Mouse (Mus musculus) limb, embryonic 10.5 days (tissue): ENCODE data around the gene Nprl2. TPM values are rescaled to one million over a fixed set of nuclear protein-coding genes. Genes with fewer than 3 reads are reported as not detected.
A peak's percentile ranks its signal among the peaks of the same experiment; 100 is the strongest.
"Not testable (repeated sequence)": the region's sequence is repeated elsewhere in the genome, so short reads cannot be mapped to it uniquely, and the experiment has no call there.

Experiments
- DNase-seq: peaks from one replicate; pipeline ENCODE4 v3.0.0-alpha.2; 2017; ENCODE audit warnings: low spot score
- H3K27ac ChIP-seq: fragments of 300-500 bp; sonication (generic); 2 replicates; pipeline ENCODE4 v1.5.1; 2016; ENCODE audit warnings: mild to moderate bottlenecking
- H3K27me3 ChIP-seq: fragments of 300-500 bp; sonication (generic); 2 replicates; pipeline ENCODE4 v1.6.1; 2016; ENCODE audit warnings: low read depth, mild to moderate bottlenecking; ENCODE audit not compliant: poor library complexity, severe bottlenecking
- H3K36me3 ChIP-seq: fragments of 300-500 bp; sonication (generic); 2 replicates; pipeline ENCODE4 v1.6.1; 2016; ENCODE audit warnings: mild to moderate bottlenecking, moderate library complexity
- H3K4me1 ChIP-seq: fragments of 300-500 bp; sonication (generic); 2 replicates; pipeline ENCODE4 v1.6.1; 2016
- H3K4me3 ChIP-seq: fragments of 300-500 bp; sonication (generic); 2 replicates; pipeline ENCODE4 v1.5.1; 2016; ENCODE audit warnings: mild to moderate bottlenecking, moderate library complexity
- H3K9me3 ChIP-seq: fragments of 300-500 bp; sonication (generic); replicated peaks from 2 replicates; pipeline ENCODE4 v1.6.1; 2016; ENCODE audit warnings: mild to moderate bottlenecking
- WGBS: fragments of 180-500 bp; shearing (Covaris S2); methylation state at CpG from one replicate; pipeline ENCODE4 v1.1.7; 2016; 5-methylcytosine and 5-hydroxymethylcytosine counted together
- polyA plus RNA-seq: library from polyadenylated mRNA; unstranded; fragments of >200 nt; fragmentation: Nextera tagmentation; extraction: Ambion mirVana; gene quantifications from 2 replicates; pipeline ENCODE4 v1.2.1, GENCODE M21; 2016

Gene Nprl2
- polyA plus RNA-seq, 1 experiment from 2014 or later: 37.3 TPM

- Histone ChIP-seq H3K36me3 (no peaks in the 10 kb centered on the region), H3K9me3 (no peaks in the 10 kb centered on the region), H3K27me3 (peaks cover 32% of the 10 kb centered on the region), H3K27ac (peak within 1 kb of the TSS; percentile 88), H3K4me1 (peaks cover 84% of the 10 kb centered on the region), H3K4me3 (peak within 1 kb of the TSS; percentile 83)
- peak; percentile 85 for DNase-seq
- under 1% methylated on average over 61 of the region's 63 CpGs for WGBS
Measured at GRCm38 (mm10) chr9:107551117-107551889, 9.3 kb downstream of the Nprl2 start, which contains the start of gene Rassf1. Rassf1 (plus strand) TSS chr9:107551555.

- WGBS: 5% methylated on average over 8 of the region's 8 CpGs
- peak overlapping the region; percentile 88 for H3K27ac ChIP-seq
- peak overlapping the region; percentile 83 for H3K4me3 ChIP-seq
- peaks cover 32% of the 10 kb centered on the region for H3K27me3 ChIP-seq
- H3K36me3 ChIP-seq: peaks cover 6% of the 10 kb centered on the region
- no peak for DNase-seq
- H3K9me3 ChIP-seq: no peaks in the 10 kb centered on the region
- H3K4me1 ChIP-seq: peaks cover 83% of the 10 kb centered on the region
Measured at GRCm38 (mm10) chr9:107551890-107552355, 9.9 kb downstream of the Nprl2 start.

DNA sequence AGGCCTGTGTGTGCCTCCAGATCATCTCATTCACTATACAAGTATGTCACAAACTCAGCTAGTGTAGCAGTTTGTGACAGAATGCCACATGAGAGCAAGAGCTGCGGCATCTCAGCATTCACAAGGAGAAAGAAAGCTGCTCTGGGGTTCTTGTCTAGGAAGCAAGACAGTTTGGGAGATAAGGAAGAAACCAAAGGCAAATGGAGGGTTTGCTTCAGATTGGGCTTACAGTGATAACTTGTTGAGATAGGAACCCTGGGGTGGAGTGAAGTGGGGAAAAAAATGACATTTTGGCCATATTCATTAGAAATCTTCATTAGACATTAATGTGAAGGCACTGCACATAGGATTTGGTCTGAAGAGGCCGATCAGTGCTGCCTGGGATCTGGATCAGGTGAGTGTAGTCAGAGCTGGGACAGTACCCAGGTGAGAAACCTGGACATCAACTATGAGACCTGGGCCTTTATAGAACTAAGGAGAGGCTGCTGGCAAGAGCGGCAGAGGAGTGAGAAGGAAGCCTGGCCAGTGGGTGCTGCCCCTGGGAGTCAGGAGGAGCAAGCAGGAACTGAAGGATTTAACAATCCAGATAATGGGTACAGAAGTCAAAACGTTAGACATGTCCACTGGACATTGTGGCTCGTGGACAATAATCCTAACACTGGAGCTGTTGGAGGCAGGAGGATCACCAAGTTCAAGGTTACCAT is 10.8 kb downstream of the Nprl2 start:
- 82% methylated on average over 5 of the region's 5 CpGs for WGBS
- peak overlapping the region; percentile 83 for H3K4me3 ChIP-seq
- H3K27ac ChIP-seq: peak overlapping the region; percentile 93
- no peaks in the 10 kb centered on the region for H3K9me3 ChIP-seq
- H3K4me1 ChIP-seq: peaks cover 73% of the 10 kb centered on the region
- DNase-seq: no peak
- peaks cover 15% of the 10 kb centered on the region for H3K36me3 ChIP-seq
- peaks cover 29% of the 10 kb centered on the region for H3K27me3 ChIP-seq

DNA sequence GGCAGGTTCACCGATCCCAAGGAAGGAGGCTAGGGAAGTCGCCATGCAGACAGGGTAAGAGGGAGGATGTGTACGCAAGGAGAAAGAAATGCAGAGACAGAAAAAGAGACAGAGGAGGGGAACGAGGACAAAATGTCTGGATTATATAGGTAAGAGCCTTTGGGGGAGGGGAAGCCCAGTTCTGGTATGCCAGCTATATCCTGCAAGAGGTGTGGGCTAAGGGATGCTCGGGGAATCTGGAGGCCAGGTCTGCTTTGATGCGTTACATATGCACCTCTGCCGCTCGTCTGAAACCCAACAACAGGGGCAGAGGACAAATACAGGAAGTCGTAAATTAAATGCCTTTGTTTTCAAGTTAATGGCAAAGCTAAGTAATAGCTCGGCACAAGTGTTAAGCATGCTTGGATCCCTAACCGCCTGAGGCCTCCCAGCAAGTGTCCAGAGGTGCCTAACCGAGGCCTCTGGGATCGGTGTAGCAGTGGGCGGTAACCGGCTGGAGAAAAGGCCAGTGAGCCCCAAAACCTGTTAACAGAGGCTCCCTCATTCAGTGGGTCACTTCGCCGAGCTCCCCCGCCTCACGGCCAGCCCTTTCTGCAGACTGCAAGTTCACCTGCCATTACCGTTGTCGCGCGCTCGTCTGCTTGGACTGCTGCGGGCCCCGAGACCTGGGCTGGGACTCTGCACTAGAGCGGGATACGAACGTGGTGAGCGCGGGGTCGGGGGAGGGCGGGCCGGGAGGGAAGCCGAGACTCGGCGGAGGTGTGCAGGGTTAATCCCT is 11.7 kb downstream of the Nprl2 start:
- H3K36me3 ChIP-seq: peaks cover 24% of the 10 kb centered on the region
- H3K4me3 ChIP-seq: peak overlapping the region; percentile 83
- peak overlapping the region; percentile 93 for H3K27ac ChIP-seq
- no peak for DNase-seq
- H3K4me1 ChIP-seq: peaks cover 72% of the 10 kb centered on the region
- H3K9me3 ChIP-seq: no peaks in the 10 kb centered on the region
- H3K27me3 ChIP-seq: peaks cover 21% of the 10 kb centered on the region
- WGBS: 5% methylated on average over 37 of the region's 37 CpGs

- peaks cover 30% of the 10 kb centered on the region for H3K36me3 ChIP-seq
- peaks cover 71% of the 10 kb centered on the region for H3K4me1 ChIP-seq
- DNase-seq: peak; percentile 96
- WGBS: under 1% methylated on average over 53 of the region's 53 CpGs
- H3K9me3 ChIP-seq: no peaks in the 10 kb centered on the region
- peak overlapping the region; percentile 93 for H3K27ac ChIP-seq
- peaks cover 15% of the 10 kb centered on the region for H3K27me3 ChIP-seq
- H3K4me3 ChIP-seq: peak overlapping the region; percentile 83
Measured at GRCm38 (mm10) chr9:107554319-107554825, 12.3 kb downstream of the Nprl2 start.

- DNase-seq: no peak
- Histone ChIP-seq H3K4me1 (peaks cover 65% of the 10 kb centered on the region), H3K9me3 (no peaks in the 10 kb centered on the region), H3K27me3 (peaks cover 9% of the 10 kb centered on the region), H3K27ac (peak overlapping the region; percentile 93), H3K4me3 (peak overlapping the region; percentile 83), H3K36me3 (peaks cover 37% of the 10 kb centered on the region)
- WGBS: under 1% methylated on average over 23 of the region's 23 CpGs
Measured at GRCm38 (mm10) chr9:107555031-107555457, 13.0 kb downstream of the Nprl2 start.

GRCm38 (mm10) chr9:107555701-107556100 is 13.7 kb downstream of the Nprl2 start:
- no peak for DNase-seq
- Histone ChIP-seq H3K4me3 (peak overlapping the region; percentile 83), H3K4me1 (peaks cover 59% of the 10 kb centered on the region), H3K27me3 (peaks cover 2% of the 10 kb centered on the region), H3K9me3 (no peaks in the 10 kb centered on the region), H3K27ac (peak overlapping the region; percentile 93; the same call in 1 of the 2 replicates), H3K36me3 (peaks cover 44% of the 10 kb centered on the region)
- 60% methylated on average over 2 of the region's 2 CpGs for WGBS

DNA sequence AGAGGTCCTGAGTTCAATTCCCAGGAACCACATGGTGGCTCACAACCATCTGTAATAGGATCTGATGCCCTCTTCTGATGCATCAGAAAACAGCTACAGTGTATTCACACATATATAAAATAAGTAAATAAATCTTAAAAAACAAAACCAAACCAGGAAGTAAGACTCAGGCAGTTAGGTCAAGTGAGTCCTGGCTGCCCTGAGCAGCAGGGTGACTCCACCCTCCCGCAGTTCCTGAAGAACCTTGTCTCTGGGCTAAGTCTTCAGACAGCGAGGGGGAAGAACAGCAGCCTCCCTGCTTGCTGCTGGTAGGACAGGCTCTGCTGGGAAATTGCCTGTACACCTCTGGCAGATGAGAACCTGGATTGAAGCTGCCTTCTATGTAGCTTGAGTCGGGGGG is 14.3 kb downstream of the Nprl2 start:
- Histone ChIP-seq H3K4me3 (peak overlapping the region; percentile 83), H3K27ac (no peak overlapping the region), H3K36me3 (peaks cover 50% of the 10 kb centered on the region), H3K4me1 (peaks cover 53% of the 10 kb centered on the region), H3K9me3 (no peaks in the 10 kb centered on the region), H3K27me3 (no peaks in the 10 kb centered on the region)
- DNase-seq: no peak
- 88% methylated on average over 3 of the region's 3 CpGs for WGBS

DNA sequence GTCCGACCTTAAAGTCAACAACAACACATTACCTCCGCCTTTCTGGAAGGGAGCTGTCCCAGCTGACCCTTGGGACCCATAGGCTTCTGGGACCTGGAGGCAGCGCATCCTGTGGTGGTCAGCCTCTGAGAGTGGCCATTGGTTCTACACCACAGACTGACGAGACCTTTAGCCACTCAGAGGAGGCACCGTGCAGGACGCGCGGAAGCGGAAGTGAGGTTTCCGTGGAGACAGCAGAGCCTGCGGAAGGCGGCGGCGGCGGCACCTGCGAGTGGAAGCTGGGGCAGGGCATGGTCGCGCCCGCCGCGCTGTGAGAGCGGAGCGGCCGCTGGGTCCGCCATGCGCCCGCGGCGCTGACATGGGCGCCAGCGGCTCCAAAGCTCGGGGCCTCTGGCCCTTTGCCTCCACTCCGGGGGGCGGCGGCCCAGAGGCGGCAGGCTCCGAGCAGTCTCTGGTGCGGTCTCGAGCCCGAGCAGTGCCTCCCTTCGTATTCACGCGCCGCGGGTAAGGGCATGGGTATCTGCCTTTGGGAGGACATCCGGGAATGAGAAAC is 21.1 kb downstream of the Nprl2 start, which contains the start of gene Tusc2:
Gene Tusc2 (plus strand): TSS at position 227 of the 553 bp plus-strand sequence.
- DNase-seq: peak; percentile 97
- H3K27me3 ChIP-seq: no peaks in the 10 kb centered on the region
- peaks cover 60% of the 10 kb centered on the region for H3K4me1 ChIP-seq
- WGBS: under 1% methylated on average over 46 of the region's 46 CpGs
- peak within 1 kb of the TSS; percentile 83 for H3K27ac ChIP-seq
- no peaks in the 10 kb centered on the region for H3K9me3 ChIP-seq
- peak within 1 kb of the TSS; percentile 95 for H3K4me3 ChIP-seq
- peaks cover 69% of the 10 kb centered on the region for H3K36me3 ChIP-seq

GRCm38 (mm10) chr9:107565556-107565955 is 23.5 kb downstream of the Nprl2 start:
- DNase-seq, H3K9me3 ChIP-seq, H3K4me3 ChIP-seq, H3K27me3 ChIP-seq: not testable (repeated sequence)
- peaks cover 52% of the 10 kb centered on the region for H3K36me3 ChIP-seq
- peaks cover 75% of the 10 kb centered on the region for H3K4me1 ChIP-seq
- peak overlapping the region; percentile 31; the same call in 1 of the 2 replicates for H3K27ac ChIP-seq
- 54% methylated on average over 5 of the region's 5 CpGs for WGBS

DNA sequence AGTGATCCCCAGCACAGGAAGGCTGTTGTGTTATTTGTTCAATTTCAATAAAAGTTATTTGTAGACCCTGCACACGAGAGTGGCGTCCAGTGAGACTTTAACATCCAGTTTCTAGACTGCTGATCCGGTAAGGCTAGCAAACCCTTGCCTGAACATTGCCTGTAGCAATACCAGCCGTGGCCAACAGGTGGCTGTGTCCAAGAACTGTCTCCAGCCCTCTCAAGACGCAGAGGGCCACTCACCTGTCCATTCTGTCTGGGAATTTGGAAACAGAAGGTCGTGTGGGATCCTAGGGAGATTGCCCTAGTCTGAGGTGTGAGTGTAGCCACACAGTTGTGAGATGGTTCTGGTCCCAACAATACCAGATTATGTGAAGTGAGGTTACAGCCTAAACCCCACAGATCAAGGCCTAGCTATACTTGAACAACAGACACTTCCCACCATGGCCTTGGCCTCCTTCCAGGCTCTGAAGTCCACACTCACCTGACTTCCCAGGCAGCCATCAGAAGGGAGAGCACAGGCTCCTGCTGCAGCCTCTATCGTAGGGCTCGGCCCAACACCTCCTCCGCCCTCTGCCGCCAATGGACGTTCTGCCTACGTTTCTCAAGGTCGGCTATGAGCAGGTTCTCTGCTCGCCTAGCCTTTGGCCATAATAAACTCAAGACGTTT is 24.1 kb downstream of the Nprl2 start:
- H3K9me3 ChIP-seq: no peaks in the 10 kb centered on the region
- 0 out of 2 replicates have a peak overlapping the region, but pooled peaks have one; percentile 22 for H3K27ac ChIP-seq
- H3K4me3 ChIP-seq: no peak overlapping the region; the same call in 1 of the 2 replicates
- H3K4me1 ChIP-seq: peaks cover 82% of the 10 kb centered on the region
- H3K36me3 ChIP-seq: peaks cover 52% of the 10 kb centered on the region
- WGBS: 62% methylated on average over 15 of the region's 15 CpGs
- no peaks in the 10 kb centered on the region for H3K27me3 ChIP-seq
- peak; percentile 84 for DNase-seq
